Mouse (Mus musculus) limb, embryonic 14.5 days (tissue): ENCODE results near the gene Parp16. TPM values are rescaled to one million over a fixed set of nuclear protein-coding genes. Genes with fewer than 3 reads are reported as not detected.

Source experiments
- ATAC-seq: fragments of 200-750 bp; cut with Nextera tagmentation; 2 replicates; pipeline ENCODE4 v1.8.0; 2017; ENCODE audit warnings: low read depth, moderate number of reproducible peaks, moderate TSS enrichment; ENCODE audit not compliant: low FRiP score
- DNase-seq: peaks from one replicate; pipeline ENCODE4 v3.0.0-alpha.2; 2015; ENCODE audit warnings: low spot score
- H3K27ac ChIP-seq: fragments of 300-500 bp; sonication (generic); replicated peaks from 2 replicates; pipeline ENCODE4 v1.5.1; 2014; ENCODE audit warnings: low read depth, mild to moderate bottlenecking, low read length, moderate library complexity, mixed read lengths
- H3K27me3 ChIP-seq: fragments of 300-500 bp; sonication (generic); 2 replicates; pipeline ENCODE4 v1.6.1; 2014; ENCODE audit warnings: low read length, mixed read lengths; ENCODE audit not compliant: control insufficient read depth, insufficient read depth
- H3K36me3 ChIP-seq: fragments of 300-500 bp; sonication (generic); 2 replicates; pipeline ENCODE4 v1.6.1; 2014; ENCODE audit warnings: mild to moderate bottlenecking, low read length, moderate library complexity, mixed read lengths; ENCODE audit not compliant: control insufficient read depth, insufficient read depth
- H3K4me1 ChIP-seq: fragments of 300-500 bp; sonication (generic); 2 replicates; pipeline ENCODE4 v1.6.1; 2014; ENCODE audit warnings: antibody characterized with exemption, low read length, mixed read lengths; ENCODE audit not compliant: control insufficient read depth, insufficient read depth
- H3K4me2 ChIP-seq: fragments of 300-500 bp; sonication (generic); replicated peaks from 2 replicates; pipeline ENCODE4 v1.6.1; 2014; ENCODE audit warnings: low read depth, mild to moderate bottlenecking, low read length, moderate library complexity; ENCODE audit not compliant: severe bottlenecking
- H3K4me3 ChIP-seq: fragments of 300-500 bp; sonication (generic); replicated peaks from 2 replicates; pipeline ENCODE4 v1.5.1; 2014; ENCODE audit warnings: low read length
- H3K9ac ChIP-seq: fragments of 300-500 bp; sonication (generic); 2 replicates; pipeline ENCODE4 v1.6.1; 2014; ENCODE audit warnings: mild to moderate bottlenecking, low read depth, low read length, moderate library complexity; ENCODE audit not compliant: severe bottlenecking
- H3K9me3 ChIP-seq: fragments of 300-500 bp; sonication (generic); 2 replicates; pipeline ENCODE4 v1.6.1; 2016; ENCODE audit warnings: low read length; ENCODE audit not compliant: control insufficient read depth
- POLR2A ChIP-seq: fragments of 200-500 bp; IDR thresholded peaks from 2 replicates; pipeline ENCODE4 v1.8.0; 2012; ENCODE audit warnings: inconsistent platforms, mild to moderate bottlenecking, moderate library complexity, borderline replicate concordance; ENCODE audit not compliant: insufficient read depth, insufficient read length; ENCODE audit errors: extremely low read depth
- WGBS: fragments of 180-500 bp; shearing (Covaris S2); extraction: QIAGEN DNeasy Blood & Tissue Kit; methylation state at CpG from one replicate; pipeline ENCODE4 v1.1.7; 2014; 5-methylcytosine and 5-hydroxymethylcytosine counted together
- polyA plus RNA-seq, 2 experiments: library from polyadenylated mRNA; depleted of rRNA in 1 of 2; stranded (reverse) in 1 of 2; unstranded in 1 of 2; fragments of >200 nt; fragmentation: Nextera tagmentation in 1 of 2; extraction: Ambion mirVana in 1 of 2; gene quantifications; 2 replicates each; pipeline versions ENCODE4 v1.2.1 to v1.2.3; 2012 to 2014

The Parp16 gene
- polyA plus RNA-seq, 2 experiments, result 7.6 TPM

GRCm38 (mm10) chr9:65259366-65259765 lies 64.2 kb downstream of the Parp16 start:
- WGBS, result 73% methylated on average over 7 of the region's 7 CpGs
- no peak for ATAC-seq

GRCm38 (mm10) chr9:65261591-65262230 lies 66.6 kb downstream of the Parp16 start:
- ATAC-seq, result no peak
- 0 out of 2 replicates have a peak, but pooled peaks cover 3% of the 10 kb centered on the region for H3K4me1 ChIP-seq
- no peaks in the 10 kb centered on the region for H3K27me3 ChIP-seq
- H3K36me3 ChIP-seq, result no peaks in the 10 kb centered on the region
- no peak overlapping the region for H3K27ac ChIP-seq
- H3K9ac ChIP-seq, result no peak overlapping the region
- H3K9me3 ChIP-seq, result no peaks in the 10 kb centered on the region
- DNase-seq, result no peak
- no peak for TF ChIP-seq POLR2A
- no peak overlapping the region for H3K4me3 ChIP-seq
- WGBS, result 84% methylated on average over 2 of the region's 2 CpGs
- no peak overlapping the region for H3K4me2 ChIP-seq

More at GRCm38 (mm10) chr9:65259366-65259765, 64.2 kb downstream of the Parp16 start:
- DNase-seq, result no peak
- Histone ChIP-seq H3K4me1 (no peaks in the 10 kb centered on the region), H3K36me3 (no peaks in the 10 kb centered on the region), H3K9me3 (no peaks in the 10 kb centered on the region), H3K27ac (no peak overlapping the region), H3K4me2 (no peak overlapping the region), H3K27me3 (no peaks in the 10 kb centered on the region), H3K4me3 (no peak overlapping the region), H3K9ac (no peak overlapping the region)
- TF ChIP-seq POLR2A, result no peak

- Histone ChIP-seq H3K4me1 (peaks cover 5% of the 10 kb centered on the region; the same call in 1 of the 2 replicates), H3K4me2 (no peak overlapping the region), H3K4me3 (no peak overlapping the region), H3K36me3 (no peaks in the 10 kb centered on the region), H3K27ac (no peak overlapping the region), H3K9me3 (no peaks in the 10 kb centered on the region), H3K9ac (no peak overlapping the region), H3K27me3 (no peaks in the 10 kb centered on the region)
- ATAC-seq (no peak), DNase-seq (no peak)
- no peak for TF ChIP-seq POLR2A
- 94% methylated on average over 3 of the region's 3 CpGs for WGBS
Observed at GRCm38 (mm10) chr9:65262641-65263120, 67.5 kb downstream of the Parp16 start.

DNA sequence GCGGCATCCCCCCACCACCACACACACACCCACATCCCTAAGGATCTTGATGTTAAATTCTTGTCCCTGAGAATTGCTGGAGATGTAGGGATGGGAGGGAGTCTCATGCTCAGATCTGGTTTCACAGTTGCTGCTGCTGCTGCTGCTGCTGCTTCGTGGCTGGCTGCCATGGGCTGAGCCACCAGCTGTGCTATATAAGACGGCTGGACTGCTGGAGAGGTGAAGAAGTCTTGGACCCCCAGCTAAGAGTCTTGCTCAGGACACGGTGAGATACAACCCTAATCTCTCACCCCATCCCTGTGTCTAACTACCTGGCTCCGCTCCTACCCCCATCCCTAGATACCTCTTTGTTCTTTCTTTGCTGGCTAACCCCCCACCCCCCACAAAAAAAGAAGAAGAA lies 69.8 kb downstream of the Parp16 start, which contains the start of gene Cilp:
Cilp (plus strand) TSS at position 222 of the 400 bp plus-strand sequence.
- ATAC-seq (peak; percentile 73; the same call in 1 of the 2 replicates), DNase-seq (peak; percentile 67)
- no peaks in the 10 kb centered on the region for H3K36me3 ChIP-seq
- peaks cover 5% of the 10 kb centered on the region; the same call in 1 of the 2 replicates for H3K4me1 ChIP-seq
- H3K9ac ChIP-seq, result no peak within 1 kb of the TSS
- TF ChIP-seq POLR2A, result no peak
- no peak within 1 kb of the TSS for H3K4me3 ChIP-seq
- no peak within 1 kb of the TSS for H3K4me2 ChIP-seq
- WGBS, result 32% methylated on average over 5 of the region's 5 CpGs
- H3K27ac ChIP-seq, result 0 out of 2 replicates have a peak within 1 kb of the TSS, but pooled peaks have one; percentile 26
- no peaks in the 10 kb centered on the region for H3K9me3 ChIP-seq
- H3K27me3 ChIP-seq, result no peaks in the 10 kb centered on the region

GRCm38 (mm10) chr9:65267742-65268515 lies 72.8 kb downstream of the Parp16 start:
- no peak overlapping the region for H3K4me2 ChIP-seq
- H3K9me3 ChIP-seq, result no peaks in the 10 kb centered on the region
- peaks cover 5% of the 10 kb centered on the region; the same call in 1 of the 2 replicates for H3K4me1 ChIP-seq
- H3K36me3 ChIP-seq, result no peaks in the 10 kb centered on the region
- H3K27ac ChIP-seq, result peak overlapping the region; percentile 48
- no peaks in the 10 kb centered on the region for H3K27me3 ChIP-seq
- DNase-seq, result peak; percentile 50
- 34% methylated on average over 7 of the region's 7 CpGs for WGBS
- ATAC-seq, result no peak
- no peak for TF ChIP-seq POLR2A
- no peak overlapping the region for H3K4me3 ChIP-seq
- no peak overlapping the region for H3K9ac ChIP-seq
